Mouse (Mus musculus) embryonic fibroblast, embryonic 13.5 days (primary cell): Measurements from ENCODE around the gene Hbp1. TPM values are rescaled to one million over a fixed set of nuclear protein-coding genes. Genes with fewer than 3 reads are reported as not detected.

Source experiments
- H3K27ac ChIP-seq: 2 replicates; pipeline ENCODE4 v1.5.1; 2012; ENCODE audit warnings: low read length, control low read depth, inconsistent platforms; ENCODE audit not compliant: insufficient read depth
- H3K4me1 ChIP-seq: 2 replicates; pipeline ENCODE4 v1.6.1; 2011; ENCODE audit warnings: low read length; ENCODE audit not compliant: control insufficient read depth, insufficient read depth
- H3K4me3 ChIP-seq: 2 replicates; pipeline ENCODE4 v1.5.1; 2011; ENCODE audit warnings: mild to moderate bottlenecking, control low read depth, low read length; ENCODE audit not compliant: insufficient read depth
- CTCF ChIP-seq: IDR thresholded peaks from 2 replicates; pipeline ENCODE4 v1.5.1; 2011; ENCODE audit warnings: mild to moderate bottlenecking, control low read depth, low read length, moderate library complexity, borderline replicate concordance; ENCODE audit not compliant: insufficient read depth
- POLR2A ChIP-seq: IDR thresholded peaks from 2 replicates; pipeline ENCODE4 v1.6.1; 2011; ENCODE audit warnings: low read depth, mild to moderate bottlenecking, control low read depth, low read length, moderate library complexity
- polyA plus RNA-seq: library from polyadenylated mRNA; stranded (reverse); fragments of >200 nt; gene quantifications from 2 replicates; pipeline ENCODE4 v1.2.4, GENCODE M21; 2011; ENCODE audit warnings: low read depth; ENCODE audit not compliant: missing spikeins, insufficient read length

Hbp1 gene
- polyA plus RNA-seq, 1 experiment = 104 TPM

DNA sequence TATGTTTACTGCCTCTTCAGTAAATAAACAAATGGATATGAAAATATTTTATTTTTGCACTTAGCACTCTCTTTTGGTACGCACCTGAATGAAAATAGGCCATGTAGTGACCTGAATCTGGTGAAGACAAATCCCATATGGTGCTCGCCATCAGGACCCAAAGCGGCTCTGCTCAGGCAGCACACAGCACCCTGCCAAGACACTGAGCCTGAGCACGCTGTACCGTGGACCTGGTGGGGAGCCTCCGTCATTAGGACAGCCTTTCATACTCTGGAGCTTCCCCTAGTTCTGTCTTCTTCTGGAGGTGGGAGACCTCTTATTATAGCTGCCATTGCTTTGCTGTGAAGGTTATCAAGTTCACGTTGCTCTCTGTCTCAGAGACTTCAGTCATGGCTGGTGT is 57.6 kb downstream of the Hbp1 start:
- no peak overlapping the region for H3K4me3 ChIP-seq
- no peak overlapping the region for H3K27ac ChIP-seq
- no peak for TF ChIP-seq POLR2A
- no peak for TF ChIP-seq CTCF
- no peaks in the 10 kb centered on the region; the same call in 1 of the 2 replicates for H3K4me1 ChIP-seq

GRCm38 (mm10) chr12:31892079-31892478 is 58.3 kb downstream of the Hbp1 start:
- no peaks in the 10 kb centered on the region; the same call in 1 of the 2 replicates for H3K4me1 ChIP-seq
- H3K27ac ChIP-seq = no peak overlapping the region
- H3K4me3 ChIP-seq = no peak overlapping the region
- TF ChIP-seq POLR2A (no peak), CTCF (no peak)

DNA sequence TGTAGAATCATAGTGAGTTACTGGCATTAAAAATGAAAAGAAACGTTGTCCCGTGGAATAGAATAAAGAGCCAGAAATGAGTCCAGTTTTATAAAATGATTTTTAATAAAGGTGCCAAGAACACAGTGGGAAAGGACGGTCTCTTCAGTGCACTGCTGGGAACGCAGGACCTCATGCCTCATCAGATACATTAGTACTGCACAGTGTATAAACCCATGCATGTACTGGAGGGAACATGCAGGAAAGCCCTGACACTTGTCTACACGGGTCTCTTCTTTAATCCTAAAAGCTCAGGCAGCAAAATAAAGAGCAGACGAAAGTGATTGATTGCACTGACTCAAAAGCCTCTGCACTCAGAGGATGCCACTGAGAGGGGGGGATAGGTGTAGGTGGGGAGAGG is 59.6 kb downstream of the Hbp1 start:
- Histone ChIP-seq H3K27ac (no peak overlapping the region), H3K4me1 (no peaks in the 10 kb centered on the region; the same call in 1 of the 2 replicates), H3K4me3 (no peak overlapping the region)
- TF ChIP-seq POLR2A (no peak), CTCF (no peak)

DNA sequence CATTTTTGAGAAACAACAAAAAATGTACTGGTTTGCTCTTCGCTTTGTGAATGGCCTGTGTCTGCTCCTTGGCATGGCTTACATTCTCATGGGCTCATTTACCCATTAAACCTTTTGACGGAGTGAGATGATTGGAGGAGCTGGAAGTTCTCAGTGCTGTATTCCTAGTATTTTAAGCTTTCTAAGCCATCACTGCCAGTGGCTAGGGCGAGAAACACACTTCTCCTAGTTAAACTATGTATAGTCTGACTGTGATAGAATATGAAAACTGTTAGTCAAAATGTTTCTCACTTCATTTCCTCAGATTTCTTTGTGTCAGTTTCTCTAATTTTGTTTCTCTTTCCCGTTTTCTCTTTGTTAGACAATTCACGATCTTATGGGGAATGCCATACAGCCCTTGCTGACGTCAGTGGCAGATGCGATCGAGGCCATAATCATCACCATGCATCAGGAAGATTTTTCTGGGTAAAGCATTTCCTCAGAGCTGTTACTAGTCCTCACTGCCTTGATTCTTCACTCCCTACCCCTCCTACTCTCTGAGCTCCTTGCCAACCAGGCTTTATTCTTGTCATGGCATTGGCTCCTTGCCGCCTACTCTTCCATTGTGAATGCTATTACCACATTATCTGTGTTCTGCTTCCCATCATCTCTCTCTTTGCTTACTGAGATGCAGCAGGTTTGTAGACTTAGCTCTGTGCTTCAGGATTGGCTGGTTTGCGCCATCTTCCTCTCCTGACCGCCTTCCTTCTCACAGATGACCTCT is 64.3 kb downstream of the Hbp1 start:
- Histone ChIP-seq H3K27ac (no peak overlapping the region), H3K4me3 (no peak overlapping the region), H3K4me1 (no peaks in the 10 kb centered on the region; the same call in 1 of the 2 replicates)
- TF ChIP-seq CTCF (no peak), POLR2A (no peak)

GRCm38 (mm10) chr12:31885084-31885483 is 65.3 kb downstream of the Hbp1 start:
- no peak overlapping the region for H3K4me3 ChIP-seq
- H3K4me1 ChIP-seq = no peaks in the 10 kb centered on the region; the same call in 1 of the 2 replicates
- no peak overlapping the region for H3K27ac ChIP-seq
- TF ChIP-seq POLR2A (no peak), CTCF (no peak)

- TF ChIP-seq CTCF (no peak), POLR2A (no peak)
- H3K4me3 ChIP-seq = no peak overlapping the region
- no peaks in the 10 kb centered on the region; the same call in 1 of the 2 replicates for H3K4me1 ChIP-seq
- H3K27ac ChIP-seq = no peak overlapping the region
Observed at GRCm38 (mm10) chr12:31884365-31884764, 66.0 kb downstream of the Hbp1 start.

DNA sequence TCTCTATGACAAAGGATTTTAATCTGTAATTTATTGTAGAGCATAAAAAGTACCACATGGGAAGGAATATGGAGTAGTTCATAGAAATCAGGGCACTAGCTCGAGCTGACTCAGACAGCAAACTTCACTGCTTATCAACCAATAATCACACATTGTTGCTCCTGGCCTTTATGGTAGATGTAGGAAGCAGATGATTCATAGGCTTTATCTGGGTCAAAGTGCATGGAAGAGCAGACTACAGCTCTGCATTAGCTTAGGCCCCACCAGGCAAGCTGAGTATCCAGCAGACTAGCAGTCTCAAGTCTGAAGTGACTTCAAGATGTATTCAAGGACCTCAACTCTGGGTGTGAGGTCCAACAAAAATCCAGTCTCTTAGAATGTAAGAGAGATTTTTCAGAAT is 67.6 kb downstream of the Hbp1 start:
- Histone ChIP-seq H3K4me3 (no peak overlapping the region), H3K27ac (no peak overlapping the region), H3K4me1 (no peaks in the 10 kb centered on the region; the same call in 1 of the 2 replicates)
- TF ChIP-seq POLR2A (no peak), CTCF (no peak)

- H3K27ac ChIP-seq = no peak overlapping the region
- no peaks in the 10 kb centered on the region for H3K4me1 ChIP-seq
- H3K4me3 ChIP-seq = no peak overlapping the region
- no peak for TF ChIP-seq CTCF
- no peak for TF ChIP-seq POLR2A
Observed at GRCm38 (mm10) chr12:31876775-31877174, 73.6 kb downstream of the Hbp1 start.

Other genes with a start within 250 kb of the Hbp1 start
- not detected in 2 replicates for gene Gpr22, start 236.6 kb downstream of the Hbp1 start, polyA plus RNA-seq
- gene Prkar2b, start 110.8 kb upstream of the Hbp1 start, polyA plus RNA-seq = 36.2 and 50.5 TPM in 2 replicates